Mouse (Mus musculus) ovary, postnatal 10 days (tissue): ENCODE measurements around the gene Creg1.
"Not testable (repeated sequence)": the region's sequence is repeated elsewhere in the genome, so short reads cannot be mapped to it uniquely, and the experiment has no call there.

Experiments used
- DNase-seq: peaks from one replicate; pipeline ENCODE4 v3.0.0; 2022; ENCODE audit warnings: low spot score

Creg1 gene

DNA sequence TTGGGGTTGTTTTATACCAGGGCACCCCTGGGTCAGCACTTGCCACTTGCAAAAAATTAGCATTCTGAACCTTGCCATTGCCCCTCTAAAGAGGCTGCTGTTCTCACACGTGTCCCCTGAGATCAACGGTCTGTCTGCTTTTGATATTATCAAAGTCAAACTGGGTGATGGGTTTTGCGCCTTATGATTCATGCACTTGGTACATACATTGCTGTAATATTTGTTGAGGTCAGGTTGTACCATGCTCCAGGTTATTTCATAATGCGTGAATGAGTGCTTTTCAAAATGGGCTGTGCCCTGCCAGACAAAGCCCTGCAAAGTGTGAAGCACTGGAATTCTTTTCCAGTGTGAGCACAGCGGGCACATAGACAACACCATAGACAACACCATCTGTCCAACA is 11.7 kb upstream of the Creg1 start:
- DNase-seq: no peak

DNA sequence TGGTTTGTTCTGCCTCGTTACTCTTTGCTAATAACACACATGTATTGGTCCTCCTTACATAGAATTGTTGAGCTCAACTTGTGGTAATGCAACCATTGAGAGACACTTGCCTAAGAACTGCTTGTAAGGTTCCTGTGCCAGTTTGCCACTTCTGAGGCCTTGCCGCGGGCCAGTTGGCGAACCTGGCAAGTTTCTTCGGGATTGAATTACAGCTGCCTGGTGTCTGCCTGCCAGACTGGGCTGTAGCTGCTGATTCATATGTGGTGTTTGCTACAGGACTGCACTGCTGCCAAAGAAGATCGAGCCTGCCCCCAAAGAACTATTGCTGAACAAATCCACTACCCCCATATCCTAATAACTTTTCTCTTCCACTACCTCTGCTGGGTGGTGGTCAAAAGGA is 9.3 kb upstream of the Creg1 start:
- DNase-seq: no peak

DNA sequence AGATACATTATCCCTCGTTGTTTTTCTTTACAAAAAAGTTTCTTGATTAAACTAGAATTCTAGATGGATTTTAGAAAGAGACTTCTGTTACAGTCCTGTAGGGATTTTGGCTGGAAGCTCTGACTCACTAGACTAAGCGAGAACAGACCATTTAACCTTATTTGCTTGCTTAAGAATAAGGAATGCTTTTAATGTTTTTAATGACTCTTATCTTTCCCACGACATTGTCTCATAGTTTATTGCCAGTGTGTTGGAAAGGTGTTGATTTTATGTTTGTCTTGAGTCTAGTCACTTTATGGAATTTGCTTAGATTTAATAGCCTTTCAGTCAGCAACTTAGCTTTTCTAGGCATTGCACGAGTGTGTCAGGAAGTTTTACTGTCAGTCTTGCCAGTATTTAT is 8.4 kb upstream of the Creg1 start:
- DNase-seq: no peak

GRCm38 (mm10) chr1:165761522-165762305 is 1.8 kb upstream of the Creg1 start:
- DNase-seq: no peak

DNA sequence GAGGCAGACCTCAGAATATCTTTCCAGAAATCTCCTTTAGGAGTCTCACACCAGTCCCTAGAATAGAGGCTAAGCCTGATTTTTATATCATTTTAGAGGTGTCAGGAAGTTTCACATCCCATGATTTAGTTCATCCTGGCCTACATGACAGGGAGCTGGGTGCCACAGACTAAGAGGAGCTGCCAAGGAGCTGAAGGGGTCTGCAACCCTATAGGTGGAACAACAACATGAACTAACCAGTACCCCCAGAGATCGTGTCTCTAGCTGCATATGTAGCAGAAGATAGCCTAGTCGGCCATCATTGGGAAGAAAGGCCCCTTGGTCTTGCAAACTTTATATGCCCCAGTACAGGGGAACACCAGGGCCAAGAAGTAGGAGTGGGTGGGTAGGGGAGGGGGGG is 1.0 kb upstream of the Creg1 start:
- DNase-seq: not testable (repeated sequence)

GRCm38 (mm10) chr1:165762914-165763634 is 472 bp upstream of the Creg1 start:
- DNase-seq: no peak

DNA sequence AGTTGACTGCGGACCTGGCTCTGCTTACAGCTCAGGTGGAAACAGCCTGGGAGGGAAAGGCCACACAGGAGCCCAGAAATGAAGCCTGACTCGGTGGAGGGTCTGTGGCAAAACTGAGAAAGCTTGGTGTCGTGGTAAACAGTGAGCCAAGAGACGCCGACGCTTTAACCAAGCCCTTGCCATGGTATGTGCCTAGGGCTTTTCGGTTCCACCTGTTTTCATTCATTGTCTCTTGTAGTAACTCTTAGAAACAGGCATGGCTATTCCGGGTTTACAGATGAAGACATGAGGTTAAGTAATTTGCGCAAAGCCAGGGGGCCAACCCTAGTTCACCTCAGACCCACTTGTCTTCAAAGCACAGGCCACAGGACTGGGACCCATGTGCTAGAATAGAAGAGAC is 1.0 kb downstream of the Creg1 start:
- DNase-seq: no peak

DNA sequence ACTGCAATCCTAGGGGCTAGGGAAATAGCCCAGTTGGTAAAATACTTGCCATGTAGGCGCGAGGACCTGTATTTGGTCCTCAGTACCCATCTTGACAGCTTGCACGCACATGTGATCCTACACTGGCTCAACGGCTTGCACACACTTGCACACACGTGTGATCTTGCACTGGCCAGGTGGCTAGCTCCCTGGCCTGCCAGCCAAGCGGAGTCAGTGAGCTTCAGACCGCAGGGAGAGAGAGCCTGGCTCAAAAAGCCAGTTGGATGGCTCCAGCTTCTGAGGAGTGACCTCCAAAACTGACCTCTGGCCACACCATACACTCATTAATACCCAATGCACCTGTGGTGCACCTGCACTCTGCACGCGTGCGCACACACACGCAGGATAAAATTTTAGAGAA is 1.5 kb downstream of the Creg1 start:
- DNase-seq: no peak

GRCm38 (mm10) chr1:165765651-165766294 is 2.2 kb downstream of the Creg1 start:
- no peak for DNase-seq

DNA sequence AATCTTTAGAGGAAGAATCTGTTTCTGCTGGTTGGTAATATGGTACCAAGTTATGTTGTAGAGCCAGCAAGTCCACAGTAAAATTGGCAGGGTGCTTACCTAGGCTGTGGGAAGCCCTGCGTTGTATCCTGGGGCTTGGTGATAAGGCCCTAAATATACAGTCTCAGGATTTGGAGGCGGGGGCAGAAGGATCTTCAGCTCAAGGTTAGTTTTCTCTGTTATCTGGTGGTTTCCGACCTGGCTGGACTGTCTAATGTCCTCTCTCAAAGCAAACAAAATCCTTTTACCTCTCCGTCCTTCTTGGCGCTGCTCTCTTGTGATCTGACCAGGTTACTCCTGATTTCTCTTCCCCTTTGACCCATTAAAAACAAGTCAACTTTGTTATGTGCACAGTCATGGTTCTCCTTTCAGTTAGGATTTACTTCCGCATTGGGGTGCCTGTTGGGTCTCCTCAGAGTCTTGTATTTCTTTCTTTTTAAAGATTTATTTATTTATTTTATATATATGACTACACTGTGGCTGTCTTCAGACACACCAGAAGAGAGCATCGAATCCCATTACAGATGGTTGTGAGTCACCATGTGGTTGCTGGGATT is 2.8 kb downstream of the Creg1 start:
- no peak for DNase-seq

DNA sequence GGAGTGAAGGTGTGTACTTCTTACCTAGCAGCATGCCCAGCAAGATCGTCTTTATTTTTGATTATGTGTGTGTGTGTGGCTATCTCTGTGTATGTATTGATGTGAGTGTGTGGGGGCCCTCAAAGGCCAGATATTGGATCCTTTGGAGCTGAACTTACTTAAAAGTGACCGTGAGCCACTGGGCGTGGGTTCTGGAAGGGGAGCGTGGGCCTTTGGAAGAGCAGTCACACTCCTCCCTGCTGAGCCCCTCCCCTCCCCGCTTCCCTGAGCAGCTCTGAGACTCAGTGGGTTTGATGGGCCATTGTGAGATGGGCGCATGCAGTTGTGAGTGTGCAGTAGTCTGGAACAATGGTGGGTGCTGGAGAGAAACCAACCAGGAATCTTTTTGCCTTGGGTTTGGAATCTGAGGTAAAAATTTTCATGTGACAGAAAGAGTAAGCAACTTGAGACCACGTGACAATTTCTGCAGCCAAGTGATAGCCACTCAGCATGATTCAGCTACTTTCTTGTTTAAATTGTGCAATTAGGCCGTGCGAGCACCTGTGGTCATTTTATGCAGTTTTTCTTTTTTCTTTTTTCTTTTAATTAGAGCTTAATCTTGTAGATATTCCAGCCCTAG is 5.5 kb downstream of the Creg1 start:
- DNase-seq: no peak

GRCm38 (mm10) chr1:165770181-165770759 is 6.7 kb downstream of the Creg1 start:
- DNase-seq: no peak

- peak; percentile 52 for DNase-seq
These were observed 7.9 kb downstream of the Creg1 start for GRCm38 (mm10) chr1:165771491-165771897.

- no peak for DNase-seq
These were observed 8.5 kb downstream of the Creg1 start for GRCm38 (mm10) chr1:165771998-165772397.

DNA sequence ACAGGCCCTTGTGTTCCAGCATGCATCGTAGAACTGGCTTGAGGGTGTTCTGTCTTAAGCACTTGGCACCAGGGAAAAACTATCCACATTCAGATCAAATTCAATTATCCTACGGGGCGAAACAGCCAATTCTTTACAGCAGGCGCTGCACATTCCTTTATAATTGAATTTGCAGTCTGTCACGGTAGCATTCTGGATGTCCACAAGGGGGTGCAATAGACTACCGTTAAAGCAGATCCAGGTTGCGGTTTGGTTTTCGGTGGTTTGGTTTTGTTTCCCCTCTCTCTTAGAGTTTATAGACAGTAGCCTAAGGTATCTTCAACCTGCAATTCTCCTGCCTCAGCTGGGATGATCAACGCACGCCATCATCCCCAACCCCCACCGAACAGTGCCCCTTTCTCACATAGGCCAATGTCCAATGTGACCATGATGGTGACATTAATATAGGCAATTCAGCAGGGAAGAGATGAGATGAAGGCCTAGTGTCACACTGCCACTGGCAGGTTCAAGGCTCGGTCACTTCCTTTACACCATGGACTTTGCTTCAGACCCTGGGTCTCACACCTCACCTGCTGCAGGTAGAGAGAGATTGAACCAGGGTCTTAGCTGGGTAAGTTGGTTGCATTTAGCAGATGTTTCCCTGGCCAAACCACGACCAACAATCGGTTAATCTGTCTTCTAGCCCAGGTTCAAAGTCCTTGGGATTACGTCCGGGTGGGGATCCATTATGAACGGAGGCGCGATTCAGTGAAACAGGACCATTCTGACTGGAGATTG is 12.2 kb downstream of the Creg1 start:
- DNase-seq: no peak

- no peak for DNase-seq
These were observed 16.5 kb downstream of the Creg1 start for GRCm38 (mm10) chr1:165779954-165780585.

- no peak for DNase-seq
These were observed 17.1 kb downstream of the Creg1 start for GRCm38 (mm10) chr1:165780586-165781111.

GRCm38 (mm10) chr1:165781426-165781825 is 17.9 kb downstream of the Creg1 start:
- no peak for DNase-seq

GRCm38 (mm10) chr1:165781911-165782310 is 18.4 kb downstream of the Creg1 start:
- no peak for DNase-seq

- no peak for DNase-seq
These were observed 22.8 kb downstream of the Creg1 start for GRCm38 (mm10) chr1:165786296-165786695.
